Mouse (Mus musculus): ENCODE measurements around the gene Def8. TPM values are rescaled to one million over a fixed set of nuclear protein-coding genes. Genes with fewer than 3 reads are reported as not detected.

Def8 gene
- polyA plus RNA-seq, 1 experiment from 2014 or later, result 20.6 TPM

- Histone ChIP-seq H3K27ac (replicated peaks) (no peak overlapping the region), H3K36me3 (ENCODE audit: control insufficient read depth, insufficient read depth, low read length) (peaks cover 32% of the 10 kb centered on the region), H3K27me3 (ENCODE audit: control insufficient read depth, insufficient read depth, low read length) (no peaks in the 10 kb centered on the region), H3K9ac (ENCODE audit: low read length) (no peak overlapping the region), H3K9me3 (ENCODE audit: control insufficient read depth, low read length) (no peaks in the 10 kb centered on the region), H3K4me1 (replicated peaks; ENCODE audit: control insufficient read depth, insufficient read depth) (no peaks in the 10 kb centered on the region), H3K4me3 (ENCODE audit: low read depth, low read length) (no peak overlapping the region), H3K4me2 (replicated peaks; ENCODE audit: low read depth) (no peak overlapping the region)
- TF ChIP-seq EP300 (optimal IDR thresholded peaks at IDR 0.05) (no peak), CTCF (IDR thresholded peaks at IDR 0.05; ENCODE audit: low read depth) (no peak)
- WGBS, result 87% methylated on average over 4 of the region's 4 CpGs
- no peak for ATAC-seq (ENCODE audit: low FRiP score, low TSS enrichment)
- DNase-seq (ENCODE audit: low spot score), result no peak
Observed at GRCm38 (mm10) chr8:123505267-123505666, 81.9 kb downstream of the Def8 start.

DNA sequence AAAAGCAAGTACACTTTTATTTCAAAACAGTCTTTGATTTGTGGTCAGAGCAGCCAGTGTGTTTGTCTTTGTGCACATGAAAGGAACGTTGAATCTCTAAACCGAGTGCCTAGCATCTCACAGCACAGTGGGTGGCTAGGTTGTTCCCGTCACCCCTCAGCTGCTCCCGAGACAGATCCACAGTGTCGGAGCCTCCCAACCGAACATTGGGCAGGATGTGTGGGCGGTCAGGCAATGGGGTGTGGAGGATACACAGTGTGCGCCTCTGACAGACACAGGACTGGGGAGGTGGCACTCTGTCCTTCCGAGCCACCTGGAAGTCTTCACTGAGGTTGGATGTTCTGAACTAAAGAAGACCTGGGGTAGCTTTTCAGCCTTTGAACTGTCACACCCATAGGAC is 82.4 kb downstream of the Def8 start:
- Histone ChIP-seq H3K36me3 (ENCODE audit: control insufficient read depth, insufficient read depth, low read length) (peaks cover 32% of the 10 kb centered on the region), H3K27ac (replicated peaks) (no peak overlapping the region), H3K27me3 (ENCODE audit: control insufficient read depth, insufficient read depth, low read length) (no peaks in the 10 kb centered on the region), H3K4me3 (ENCODE audit: low read depth, low read length) (no peak overlapping the region), H3K4me1 (replicated peaks; ENCODE audit: control insufficient read depth, insufficient read depth) (no peaks in the 10 kb centered on the region), H3K9me3 (ENCODE audit: control insufficient read depth, low read length) (no peaks in the 10 kb centered on the region), H3K4me2 (replicated peaks; ENCODE audit: low read depth) (no peak overlapping the region), H3K9ac (ENCODE audit: low read length) (no peak overlapping the region)
- 77% methylated on average over 9 of the region's 9 CpGs for WGBS
- DNase-seq (ENCODE audit: low spot score) (no peak), ATAC-seq (ENCODE audit: low FRiP score, low TSS enrichment) (no peak)
- no peak for TF ChIP-seq CTCF (IDR thresholded peaks at IDR 0.05; ENCODE audit: low read depth)
- TF ChIP-seq EP300 (optimal IDR thresholded peaks at IDR 0.05), result no peak

- Histone ChIP-seq H3K27me3 (ENCODE audit: control insufficient read depth, insufficient read depth, low read length) (no peaks in the 10 kb centered on the region), H3K4me3 (ENCODE audit: low read depth, low read length) (no peak overlapping the region), H3K36me3 (ENCODE audit: control insufficient read depth, insufficient read depth, low read length) (peaks cover 24% of the 10 kb centered on the region), H3K9me3 (ENCODE audit: control insufficient read depth, low read length) (no peaks in the 10 kb centered on the region), H3K9ac (ENCODE audit: low read length) (no peak overlapping the region), H3K27ac (replicated peaks) (no peak overlapping the region), H3K4me1 (replicated peaks; ENCODE audit: control insufficient read depth, insufficient read depth) (no peaks in the 10 kb centered on the region), H3K4me2 (replicated peaks; ENCODE audit: low read depth) (no peak overlapping the region)
- no peak for ATAC-seq (ENCODE audit: low FRiP score, low TSS enrichment)
- WGBS, result 97% methylated on average over 5 of the region's 5 CpGs
- DNase-seq (ENCODE audit: low spot score), result no peak
- TF ChIP-seq EP300 (optimal IDR thresholded peaks at IDR 0.05), result no peak
- TF ChIP-seq CTCF (IDR thresholded peaks at IDR 0.05; ENCODE audit: low read depth), result no peak
Observed at GRCm38 (mm10) chr8:123507153-123507552, 83.8 kb downstream of the Def8 start.

GRCm38 (mm10) chr8:123510819-123511218 is 87.5 kb downstream of the Def8 start:
- TF ChIP-seq CTCF (IDR thresholded peaks at IDR 0.05; ENCODE audit: low read depth), result no peak
- no peak for TF ChIP-seq EP300 (optimal IDR thresholded peaks at IDR 0.05)
- Histone ChIP-seq H3K27me3 (ENCODE audit: control insufficient read depth, insufficient read depth, low read length) (0 out of 2 replicates have a peak, but pooled peaks cover 8% of the 10 kb centered on the region), H3K36me3 (ENCODE audit: control insufficient read depth, insufficient read depth, low read length) (peaks cover 8% of the 10 kb centered on the region; the same call in 1 of the 2 replicates), H3K4me2 (replicated peaks; ENCODE audit: low read depth) (no peak overlapping the region), H3K9ac (ENCODE audit: low read length) (no peak overlapping the region), H3K9me3 (ENCODE audit: control insufficient read depth, low read length) (no peaks in the 10 kb centered on the region), H3K4me1 (replicated peaks; ENCODE audit: control insufficient read depth, insufficient read depth) (no peaks in the 10 kb centered on the region), H3K4me3 (ENCODE audit: low read depth, low read length) (no peak overlapping the region), H3K27ac (replicated peaks) (no peak overlapping the region)
- no peak for DNase-seq (ENCODE audit: low spot score)
- no peak for ATAC-seq (ENCODE audit: low FRiP score, low TSS enrichment)
- 79% methylated on average over 5 of the region's 5 CpGs for WGBS

Other genes with a start within 250 kb of the Def8 start
- 10.0 and 13.6 TPM in 2 replicates for gene Dpep1, start 237.3 kb upstream of the Def8 start, polyA plus RNA-seq (2015; fragmentation: Nextera tagmentation; extraction: Ambion mirVana)
- 153 and 157 TPM in 2 replicates for gene Chmp1a, start 210.8 kb upstream of the Def8 start, polyA plus RNA-seq (2015; fragmentation: Nextera tagmentation; extraction: Ambion mirVana)
- gene Spata33, start 210.7 kb upstream of the Def8 start, polyA plus RNA-seq (2015; fragmentation: Nextera tagmentation; extraction: Ambion mirVana), result 0.91 and 0.94 TPM in 2 replicates
- 16.1 and 16.7 TPM in 2 replicates for gene Cdk10, start 198.7 kb upstream of the Def8 start, polyA plus RNA-seq (2015; fragmentation: Nextera tagmentation; extraction: Ambion mirVana)
- 3.1 and 3.6 TPM in 2 replicates for gene Spata2l, start 187.3 kb upstream of the Def8 start, polyA plus RNA-seq (2015; fragmentation: Nextera tagmentation; extraction: Ambion mirVana)
- 7.8 and 8.3 TPM in 2 replicates for gene Zfp276, start 169.3 kb upstream of the Def8 start, polyA plus RNA-seq (2015; fragmentation: Nextera tagmentation; extraction: Ambion mirVana)
- 10.3 and 11.2 TPM in 2 replicates for gene Vps9d1, start 169.2 kb upstream of the Def8 start, polyA plus RNA-seq (2015; fragmentation: Nextera tagmentation; extraction: Ambion mirVana)
- 5.3 and 5.7 TPM in 2 replicates for gene Fanca, start 105.0 kb upstream of the Def8 start, polyA plus RNA-seq (2015; fragmentation: Nextera tagmentation; extraction: Ambion mirVana)
- 12.4 and 13.1 TPM in 2 replicates for gene Spire2, start 90.8 kb upstream of the Def8 start, polyA plus RNA-seq (2015; fragmentation: Nextera tagmentation; extraction: Ambion mirVana)
- gene Tcf25, start 49.8 kb upstream of the Def8 start, polyA plus RNA-seq (2015; fragmentation: Nextera tagmentation; extraction: Ambion mirVana), result 133 and 146 TPM in 2 replicates
- 0.05 TPM in 1 of 2 replicates, not detected in the other for gene Mc1r, start 16.4 kb upstream of the Def8 start, polyA plus RNA-seq (2015; fragmentation: Nextera tagmentation; extraction: Ambion mirVana)
- gene Tubb3, start 12.1 kb upstream of the Def8 start, polyA plus RNA-seq (2015; fragmentation: Nextera tagmentation; extraction: Ambion mirVana), result 24.4 and 24.7 TPM in 2 replicates
- gene Afg3l1, start 54.4 kb downstream of the Def8 start, polyA plus RNA-seq (2015; fragmentation: Nextera tagmentation; extraction: Ambion mirVana), result 28.1 and 28.4 TPM in 2 replicates
- 0.89 and 1.4 TPM in 2 replicates for gene Dbndd1, start 91.9 kb downstream of the Def8 start, polyA plus RNA-seq (2015; fragmentation: Nextera tagmentation; extraction: Ambion mirVana)
- gene Gas8, start 95.3 kb downstream of the Def8 start, polyA plus RNA-seq (2015; fragmentation: Nextera tagmentation; extraction: Ambion mirVana), result 10.6 and 11.3 TPM in 2 replicates
- gene Rhou, start 230.4 kb downstream of the Def8 start, polyA plus RNA-seq (2015; fragmentation: Nextera tagmentation; extraction: Ambion mirVana), result 7.3 and 10.9 TPM in 2 replicates

All from stomach, postnatal 0 days (tissue).